Mouse (Mus musculus) limb, embryonic 11.5 days (tissue): ENCODE measurements around the gene Nipal3. TPM values are rescaled to one million over a fixed set of nuclear protein-coding genes. Genes with fewer than 3 reads are reported as not detected.

Experiments used
- ATAC-seq: fragments of 200-750 bp; cut with Nextera tagmentation; 2 replicates; pipeline ENCODE4 v1.8.0; 2017; ENCODE audit warnings: low read depth; ENCODE audit not compliant: insufficient number of reproducible peaks, low FRiP score, low TSS enrichment
- DNase-seq: peaks from one replicate; pipeline ENCODE4 v3.0.0-alpha.2; 2015; ENCODE audit warnings: low spot score
- H3K27ac ChIP-seq: fragments of 300-500 bp; sonication (generic); replicated peaks from 2 replicates; pipeline ENCODE4 v1.5.1; 2014; ENCODE audit warnings: low read depth, mild to moderate bottlenecking, low read length
- H3K27me3 ChIP-seq: fragments of 300-500 bp; sonication (generic); 2 replicates; pipeline ENCODE4 v1.6.1; 2014; ENCODE audit warnings: mild to moderate bottlenecking, low read length, mixed read lengths; ENCODE audit not compliant: control insufficient read depth, insufficient read depth
- H3K36me3 ChIP-seq: fragments of 300-500 bp; sonication (generic); 2 replicates; pipeline ENCODE4 v1.6.1; 2014; ENCODE audit warnings: mild to moderate bottlenecking, low read length, moderate library complexity, mixed read lengths; ENCODE audit not compliant: control insufficient read depth, insufficient read depth
- H3K4me1 ChIP-seq: fragments of 300-500 bp; sonication (generic); 2 replicates; pipeline ENCODE4 v1.6.1; 2014; ENCODE audit warnings: low read length, mixed read lengths; ENCODE audit not compliant: control insufficient read depth, insufficient read depth
- H3K4me2 ChIP-seq: fragments of 300-500 bp; sonication (generic); 2 replicates; pipeline ENCODE4 v1.6.1; 2014; ENCODE audit warnings: low read depth, mild to moderate bottlenecking, moderate library complexity; ENCODE audit not compliant: severe bottlenecking
- H3K4me3 ChIP-seq: fragments of 300-500 bp; sonication (generic); 2 replicates; pipeline ENCODE4 v1.5.1; 2014; ENCODE audit warnings: low read depth, low read length
- H3K9ac ChIP-seq: fragments of 300-500 bp; sonication (generic); 2 replicates; pipeline ENCODE4 v1.6.1; 2014; ENCODE audit warnings: mild to moderate bottlenecking, low read length
- H3K9me3 ChIP-seq: fragments of 300-500 bp; sonication (generic); 2 replicates; pipeline ENCODE4 v1.6.1; 2016; ENCODE audit warnings: low read length; ENCODE audit not compliant: control insufficient read depth
- WGBS: fragments of 180-500 bp; shearing (Covaris S2); extraction: QIAGEN DNeasy Blood & Tissue Kit; methylation state at CpG from one replicate; pipeline ENCODE4 v1.1.7; 2014; 5-methylcytosine and 5-hydroxymethylcytosine counted together
- microRNA counts: library from miRNA; unstranded; fragments of <30 nt; microRNA quantifications from one replicate; lab custom pipeline; 2016
- microRNA-seq: library from miRNA; unstranded; fragments of <30 nt; microRNA quantifications from one replicate; pipeline ENCODE4, GENCODE M21; 2016
- polyA plus RNA-seq: library from polyadenylated mRNA; unstranded; fragments of >200 nt; fragmentation: Nextera tagmentation; extraction: Ambion mirVana; gene quantifications from 2 replicates; pipeline ENCODE4 v1.2.1, GENCODE M21; 2014

Nipal3 gene
- polyA plus RNA-seq, 1 experiment from 2014 or later: 2.1 TPM

DNA sequence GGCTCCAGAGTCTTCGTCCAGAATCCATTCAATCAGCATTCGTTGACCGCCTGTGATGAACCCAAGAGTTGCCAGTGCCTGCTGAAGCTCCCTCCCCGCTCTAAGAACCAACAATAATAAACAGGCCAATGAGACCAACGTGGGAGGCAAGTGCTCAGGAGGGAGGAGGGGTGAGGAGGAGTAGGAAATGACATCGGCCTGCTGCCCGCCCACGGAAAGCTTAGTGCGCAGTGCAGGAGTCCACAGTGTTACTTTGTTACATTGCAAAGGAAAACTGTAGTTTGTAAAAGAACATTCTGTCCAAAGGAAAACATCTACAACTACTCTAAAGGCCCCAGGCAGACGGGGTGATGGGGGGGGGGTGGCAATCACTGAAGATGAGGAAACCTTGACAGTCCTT lies 90.8 kb downstream of the Nipal3 start:
- no peak for ATAC-seq
- 79% methylated on average over 10 of the region's 10 CpGs for WGBS
- H3K4me1 ChIP-seq: no peaks in the 10 kb centered on the region

GRCm38 (mm10) chr4:135401881-135402280 lies 93.0 kb downstream of the Nipal3 start:
- WGBS: 22% methylated on average over 7 of the region's 7 CpGs
- no peaks in the 10 kb centered on the region for H3K36me3 ChIP-seq
- H3K4me1 ChIP-seq: peaks cover 4% of the 10 kb centered on the region; the same call in 1 of the 2 replicates
- no peak overlapping the region for H3K27ac ChIP-seq
- H3K27me3 ChIP-seq: peaks cover 17% of the 10 kb centered on the region
- H3K9ac ChIP-seq: no peak overlapping the region
- H3K9me3 ChIP-seq: no peaks in the 10 kb centered on the region
- H3K4me3 ChIP-seq: no peak overlapping the region
- no peak for DNase-seq
- ATAC-seq: no peak
- no peak overlapping the region for H3K4me2 ChIP-seq

More for the DNA sequence above, 90.8 kb downstream of the Nipal3 start:
- H3K27ac ChIP-seq: no peak overlapping the region
- no peak for DNase-seq
- H3K9me3 ChIP-seq: no peaks in the 10 kb centered on the region
- H3K4me2 ChIP-seq: no peak overlapping the region
- H3K4me3 ChIP-seq: no peak overlapping the region
- no peak overlapping the region for H3K9ac ChIP-seq
- H3K36me3 ChIP-seq: no peaks in the 10 kb centered on the region
- no peaks in the 10 kb centered on the region; the same call in 1 of the 2 replicates for H3K27me3 ChIP-seq

DNA sequence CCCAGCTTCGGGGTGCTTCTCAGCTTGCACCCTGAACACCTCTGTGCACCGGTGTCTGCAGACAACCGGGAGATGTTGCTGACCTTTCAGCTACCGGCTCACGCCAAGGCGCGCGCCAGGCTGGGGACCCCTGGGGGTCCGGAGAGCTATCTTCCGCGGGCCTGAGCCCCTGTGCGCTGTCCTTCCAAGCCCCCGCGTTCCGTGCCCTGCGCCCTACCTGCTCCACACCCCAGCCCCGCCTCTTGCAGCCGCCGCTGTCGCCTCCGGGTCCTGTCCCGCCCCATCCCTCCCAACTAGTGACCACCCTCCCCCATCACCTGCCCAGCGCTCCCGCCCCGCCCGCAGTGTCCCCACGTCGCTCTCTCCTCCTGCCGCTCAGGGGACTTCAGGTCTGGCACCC lies 96.8 kb downstream of the Nipal3 start, which contains the start of gene Ncmap:
Ncmap (minus strand) TSS at position 237 of the 400 bp plus-strand sequence.
- H3K27ac ChIP-seq: no peak within 1 kb of the TSS
- H3K36me3 ChIP-seq: no peaks in the 10 kb centered on the region
- peak within 1 kb of the TSS; percentile 82 for H3K4me2 ChIP-seq
- peak within 1 kb of the TSS; percentile 35 for H3K4me3 ChIP-seq
- H3K27me3 ChIP-seq: peaks cover 22% of the 10 kb centered on the region
- peak within 1 kb of the TSS; percentile 52 for H3K9ac ChIP-seq
- DNase-seq (peak; percentile 39), ATAC-seq (no peak)
- peaks cover 4% of the 10 kb centered on the region; the same call in 1 of the 2 replicates for H3K4me1 ChIP-seq
- under 1% methylated on average over 29 of the region's 29 CpGs for WGBS
- H3K9me3 ChIP-seq: no peaks in the 10 kb centered on the region

GRCm38 (mm10) chr4:135397551-135397950 lies 97.3 kb downstream of the Nipal3 start:
- H3K36me3 ChIP-seq: no peaks in the 10 kb centered on the region

DNA sequence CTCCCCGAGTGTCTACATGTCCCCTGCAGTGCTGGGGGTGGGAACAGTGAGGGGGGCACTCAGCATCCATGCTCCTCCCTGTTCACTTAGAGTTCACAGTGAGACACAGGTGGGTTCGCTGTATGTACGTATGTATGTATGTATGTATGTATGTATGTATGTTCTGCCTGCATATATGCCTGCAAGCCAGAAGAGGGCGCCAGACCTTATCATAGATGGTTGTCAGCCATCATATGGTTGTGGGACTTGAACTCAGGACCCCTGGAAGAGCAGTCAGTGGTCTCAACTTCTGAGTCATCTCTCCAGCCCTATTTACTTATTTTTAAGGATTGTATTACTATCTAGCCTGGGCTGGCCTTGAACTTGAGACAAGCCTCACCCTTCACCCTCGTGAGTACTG lies 98.5 kb downstream of the Nipal3 start:
- ATAC-seq (no peak), DNase-seq (no peak)
- Histone ChIP-seq H3K4me1 (peaks cover 4% of the 10 kb centered on the region; the same call in 1 of the 2 replicates), H3K27me3 (peaks cover 22% of the 10 kb centered on the region), H3K4me2 (no peak overlapping the region), H3K9me3 (no peaks in the 10 kb centered on the region; the same call in 1 of the 2 replicates), H3K27ac (no peak overlapping the region), H3K36me3 (no peaks in the 10 kb centered on the region), H3K9ac (no peak overlapping the region), H3K4me3 (no peak overlapping the region)
- WGBS: 87% methylated on average over 5 of the region's 5 CpGs

More at GRCm38 (mm10) chr4:135397551-135397950, 97.3 kb downstream of the Nipal3 start:
- 3% methylated on average over 16 of the region's 16 CpGs for WGBS
- DNase-seq: peak; percentile 43
- no peaks in the 10 kb centered on the region; the same call in 1 of the 2 replicates for H3K9me3 ChIP-seq
- H3K9ac ChIP-seq: peak overlapping the region; percentile 52
- H3K27me3 ChIP-seq: peaks cover 22% of the 10 kb centered on the region
- ATAC-seq: no peak
- H3K4me1 ChIP-seq: peaks cover 4% of the 10 kb centered on the region; the same call in 1 of the 2 replicates
- H3K4me2 ChIP-seq: peak overlapping the region; percentile 82
- H3K27ac ChIP-seq: no peak overlapping the region
- H3K4me3 ChIP-seq: peak overlapping the region; percentile 35

MicroRNA genes within 50 kb of the gene (microRNA counts, 519-probe panel; counts per million panel counts)
- microRNA mmu-miR-700 (lab: Ali Mortazavi, UCI): not detected

Small RNA genes lying within 50 kb of the gene (microRNA-seq; reads per million reads assigned to microRNA genes)
- gene Gm25317: not detected
- gene Mir700: 158 reads per million, percentile 55 among the genes with 10 or more reads in this experiment

Other genes starting within 250 kb of the Nipal3 start
- gene Clic4, start 222.2 kb downstream of the Nipal3 start, polyA plus RNA-seq: 141 and 161 TPM in 2 replicates
- gene Srrm1, start 141.7 kb downstream of the Nipal3 start, polyA plus RNA-seq: 243 and 254 TPM in 2 replicates
- gene Ncmap, start 96.8 kb downstream of the Nipal3 start, polyA plus RNA-seq: 0.30 and 0.64 TPM in 2 replicates
- gene Rcan3, start 61.2 kb downstream of the Nipal3 start, polyA plus RNA-seq: 7.1 and 9.6 TPM in 2 replicates
- 0.13 TPM in 1 of 2 replicates, not detected in the other for gene Stpg1, start 248 bp downstream of the Nipal3 start, polyA plus RNA-seq
- gene Grhl3, start 78.6 kb upstream of the Nipal3 start, polyA plus RNA-seq: 8.3 and 11.0 TPM in 2 replicates
- gene Ifnlr1, start 191.2 kb upstream of the Nipal3 start, polyA plus RNA-seq: 0.25 and 0.38 TPM in 2 replicates
- gene Il22ra1, start 233.1 kb upstream of the Nipal3 start, polyA plus RNA-seq: not detected in 2 replicates